ENCODE assay signal across 8 mouse cellular contexts in the genomic region with DNA sequence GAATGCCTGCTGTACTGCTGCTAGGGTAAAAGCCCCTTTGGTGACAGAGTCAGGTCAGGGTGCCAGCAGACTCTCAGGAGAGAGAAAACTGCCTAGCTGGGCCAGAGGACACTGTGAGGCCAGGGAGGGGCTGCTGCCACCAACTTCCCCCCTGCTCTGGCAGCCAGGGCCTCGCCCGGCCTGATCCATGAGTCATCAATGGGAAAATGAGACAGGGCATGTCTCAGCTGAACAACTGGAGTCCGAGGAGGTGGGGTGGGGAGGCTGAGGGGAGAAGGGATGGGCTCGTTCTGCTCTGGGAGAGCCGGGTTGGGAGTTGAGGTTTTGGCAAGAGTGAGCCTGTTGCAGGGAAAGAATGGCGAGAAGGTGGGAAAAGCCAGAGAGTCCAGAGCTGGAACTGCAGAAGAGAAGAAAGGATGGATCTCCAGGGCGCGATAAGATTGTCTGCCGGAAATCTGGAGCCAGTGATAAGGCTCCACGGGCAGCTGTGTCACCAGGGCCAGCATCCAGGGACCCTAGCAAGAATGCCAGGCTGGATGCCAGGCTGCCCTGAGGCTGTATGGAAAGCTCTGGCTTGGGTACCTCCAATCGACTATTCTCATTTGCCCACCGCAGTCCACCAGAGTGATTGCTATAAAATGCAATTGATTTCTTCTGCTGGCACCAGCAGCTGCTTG. TPM values are rescaled to one million over a fixed set of nuclear protein-coding genes. Genes with fewer than 3 reads are reported as not detected.
DNase-seq lines count a peak whose midpoint lies in the region; ATAC-seq lines count a peak whose summit lies in the region.

No protein-coding gene starts in this region.

- H3K36me3 ChIP-seq in limb, embryonic 10.5 days: peaks cover 13% of the 10 kb centered on the region
- H3K36me3 ChIP-seq in forebrain, embryonic 14.5 days (ENCODE audit: control insufficient read depth, insufficient read depth, low read length): no peaks in the 10 kb centered on the region

- ATAC-seq in forebrain, embryonic 14.5 days: no peak

- H3K4me1 ChIP-seq in limb, embryonic 10.5 days: peaks cover 45% of the 10 kb centered on the region
- H3K4me1 ChIP-seq in forebrain, embryonic 14.5 days (ENCODE audit: control insufficient read depth, insufficient read depth, low read length): peaks cover 10% of the 10 kb centered on the region

- H3K4me2 ChIP-seq in forebrain, embryonic 14.5 days (ENCODE audit: low read length): no peak overlapping the region

- H3K27ac ChIP-seq in limb, embryonic 10.5 days: 0 out of 2 replicates have a peak overlapping the region, but pooled peaks have one; percentile 16
- H3K27ac ChIP-seq in forebrain, embryonic 14.5 days (ENCODE audit: low read depth, low read length): no peak overlapping the region

- H3K9me3 ChIP-seq in limb, embryonic 10.5 days (replicated peaks): no peaks in the 10 kb centered on the region
- no peaks in the 10 kb centered on the region for H3K9me3 ChIP-seq in forebrain, embryonic 14.5 days (replicated peaks; ENCODE audit: control insufficient read depth, low read length)

- 0 out of 2 replicates have a peak, but pooled peaks cover 12% of the 10 kb centered on the region for H3K27me3 ChIP-seq in limb, embryonic 10.5 days (ENCODE audit: low read depth, poor library complexity, severe bottlenecking)
- no peaks in the 10 kb centered on the region for H3K27me3 ChIP-seq in forebrain, embryonic 14.5 days (replicated peaks; ENCODE audit: control insufficient read depth, insufficient read depth, low read length)

- 69% methylated on average over 12 of the region's 12 CpGs for WGBS in limb, embryonic 10.5 days
- WGBS in forebrain, embryonic 14.5 days: 62% methylated on average over 12 of the region's 12 CpGs

- no peak overlapping the region for H3K9ac ChIP-seq in forebrain, embryonic 14.5 days (ENCODE audit: low read length)

- H3K4me3 ChIP-seq in limb, embryonic 10.5 days: no peak overlapping the region
- H3K4me3 ChIP-seq in forebrain, embryonic 14.5 days (ENCODE audit: low read depth, low read length): no peak overlapping the region

- DNase-seq in 3134 (ENCODE audit: extremely low read depth, insufficient read length, low spot score): peak; percentile 90
- DNase-seq in MN1 (ENCODE audit: low spot score): peak; percentile 82
- DNase-seq in gastrocnemius, postnatal 10 days: peak; percentile 43
- no peak for DNase-seq in limb, embryonic 10.5 days (ENCODE audit: low spot score)
- DNase-seq in layer of hippocampus, adult 18-20 months (ENCODE audit: low spot score in 2 of 2): no peak
- no peak for DNase-seq in layer of hippocampus, adult 11-12 months (ENCODE audit: low spot score)
- DNase-seq in layer of hippocampus, postnatal 25 days (ENCODE audit: extremely low spot score in 1 of 2, low spot score in 1 of 2): no peak
- DNase-seq in forebrain, embryonic 14.5 days (ENCODE audit: low spot score): no peak

RNA-seq across cellular contexts. Expression of gene Phlda3, which starts 5.1 kb away (rescaled TPM):
- total RNA-seq in gastrocnemius, postnatal 10 days (2021): 10 to 100 TPM; 24.1 to 36.7 TPM
- polyA plus RNA-seq in limb, embryonic 10.5 days (2016; fragmentation: Nextera tagmentation; extraction: Ambion mirVana): 30.2 and 33.0 TPM in 2 replicates
- 10 to 100 TPM; 13.2 to 13.9 TPM for total RNA-seq in layer of hippocampus, adult 18-20 months (2021)
- 10 to 100 TPM; 17.2 to 22.7 TPM for total RNA-seq in layer of hippocampus, postnatal 25 days (2021)
- polyA plus RNA-seq in forebrain, embryonic 14.5 days (2014; fragmentation: Nextera tagmentation; extraction: Ambion mirVana): 16.4 and 17.4 TPM in 2 replicates

RNA-seq across cellular contexts. Expression of gene Tnni1, which starts 8.2 kb away (rescaled TPM):
- total RNA-seq in gastrocnemius, postnatal 10 days (2021): 100 to 1,000 TPM; 162 to 214 TPM
- 8.3 and 12.7 TPM in 2 replicates for polyA plus RNA-seq in limb, embryonic 10.5 days (2016; fragmentation: Nextera tagmentation; extraction: Ambion mirVana)
- 1 to 10 TPM; 1.2 to 1.5 TPM for total RNA-seq in layer of hippocampus, adult 18-20 months (2021)
- 1 to 10 TPM; 4.1 to 5.9 TPM for total RNA-seq in layer of hippocampus, postnatal 25 days (2021)
- 0.39 TPM in 1 of 2 replicates, not detected in the other for polyA plus RNA-seq in forebrain, embryonic 14.5 days (2014; fragmentation: Nextera tagmentation; extraction: Ambion mirVana)

RNA-seq across cellular contexts. Expression of gene Lad1, which starts 47.4 kb away (rescaled TPM):
- total RNA-seq in gastrocnemius, postnatal 10 days (2021): under 1 TPM; 0.11 to 0.12 TPM
- polyA plus RNA-seq in limb, embryonic 10.5 days (2016; fragmentation: Nextera tagmentation; extraction: Ambion mirVana): 5.1 and 6.0 TPM in 2 replicates
- total RNA-seq in layer of hippocampus, adult 18-20 months (2021): 1 to 10 TPM; 1.0 to 1.3 TPM
- 1 to 10 TPM; 1.3 to 2.0 TPM for total RNA-seq in layer of hippocampus, postnatal 25 days (2021)
- polyA plus RNA-seq in forebrain, embryonic 14.5 days (2014; fragmentation: Nextera tagmentation; extraction: Ambion mirVana): 0.19 and 0.24 TPM in 2 replicates

RNA-seq across cellular contexts. Expression of gene Csrp1, which starts 51.2 kb away (rescaled TPM):
- total RNA-seq in gastrocnemius, postnatal 10 days (2021): 10 to 100 TPM; 63.5 to 70.3 TPM
- 46.3 and 54.4 TPM in 2 replicates for polyA plus RNA-seq in limb, embryonic 10.5 days (2016; fragmentation: Nextera tagmentation; extraction: Ambion mirVana)
- total RNA-seq in layer of hippocampus, adult 18-20 months (2021): 100 to 1,000 TPM; 272 to 277 TPM
- total RNA-seq in layer of hippocampus, postnatal 25 days (2021): 100 to 1,000 TPM; 197 to 219 TPM
- 22.3 and 24.9 TPM in 2 replicates for polyA plus RNA-seq in forebrain, embryonic 14.5 days (2014; fragmentation: Nextera tagmentation; extraction: Ambion mirVana)

Comparison
In these comparisons a context has a peak if more than half of its experiments do, and no peak if none do; other contexts are left out.
1. DNase-seq: peak in 3134 (single experiment), MN1 (single experiment) and gastrocnemius, postnatal 10 days (single experiment); none in limb, embryonic 10.5 days (single experiment), layer of hippocampus, adult 18-20 months (0 of 2), layer of hippocampus, adult 11-12 months (single experiment), layer of hippocampus, postnatal 25 days (0 of 2) and forebrain, embryonic 14.5 days (single experiment).
2. RNA of gene Tnni1, which starts 8.2 kb away (total RNA-seq): 162 to 214 TPM in gastrocnemius, postnatal 10 days; 4.1 to 5.9 TPM in layer of hippocampus, postnatal 25 days and 1.2 to 1.5 TPM in layer of hippocampus, adult 18-20 months; every median in the first group is over 10 times any median in the second.